Mouse (Mus musculus) c-Kit-positive CD71-negative TER-119-negative erythroid progenitor cells, embryonic 14.5 days (primary cell): ENCODE measurements at regions not wholly inside any gene's neighbourhood (a gene's known extent, or its start where the extent isn't known, plus 50 kb on each side); places are given as distances from the start of the nearest gene placed in this dataset.

Source experiments
- DNase-seq: peaks from one replicate; pipeline ENCODE4 v3.0.0-alpha.2; 2013; ENCODE audit warnings: low read depth

GRCm38 (mm10) chr15:67467404-67468345 is 967.0 kb upstream of the Lrrc6 start:
- no peak for DNase-seq

GRCm38 (mm10) chr15:67462863-67463262 is 962.2 kb upstream of the Lrrc6 start:
- no peak for DNase-seq

GRCm38 (mm10) chr15:67460384-67460783 is 959.7 kb upstream of the Lrrc6 start:
- no peak for DNase-seq

- DNase-seq = peak; percentile 62
Observed at GRCm38 (mm10) chr15:67434284-67434683, 933.6 kb upstream of the Lrrc6 start.

GRCm38 (mm10) chr15:67423922-67424321 is 923.2 kb upstream of the Lrrc6 start:
- DNase-seq = no peak

GRCm38 (mm10) chr15:67422277-67422953 is 921.7 kb upstream of the Lrrc6 start:
- no peak for DNase-seq

GRCm38 (mm10) chr15:67420776-67421175 is 920.1 kb upstream of the Lrrc6 start:
- DNase-seq = no peak

- no peak for DNase-seq
Observed at GRCm38 (mm10) chr15:67419733-67420132, 919.0 kb upstream of the Lrrc6 start.

- DNase-seq = no peak
Observed at GRCm38 (mm10) chr15:67417742-67418163, 917.0 kb upstream of the Lrrc6 start.

GRCm38 (mm10) chr15:67415840-67416239 is 915.1 kb upstream of the Lrrc6 start:
- DNase-seq = no peak

- no peak for DNase-seq
Observed at GRCm38 (mm10) chr15:67414371-67414930, 913.7 kb upstream of the Lrrc6 start.

GRCm38 (mm10) chr15:67413581-67413980 is 912.9 kb upstream of the Lrrc6 start:
- DNase-seq = no peak

- no peak for DNase-seq
Observed at GRCm38 (mm10) chr15:67412394-67412793, 911.7 kb upstream of the Lrrc6 start.

GRCm38 (mm10) chr15:67411657-67412056 is 910.9 kb upstream of the Lrrc6 start:
- no peak for DNase-seq

GRCm38 (mm10) chr15:67410012-67410411 is 909.3 kb upstream of the Lrrc6 start:
- peak; percentile 40 for DNase-seq

GRCm38 (mm10) chr15:67408871-67409559 is 908.3 kb upstream of the Lrrc6 start:
- DNase-seq = no peak

- no peak for DNase-seq
Observed at GRCm38 (mm10) chr15:67407244-67407643, 906.5 kb upstream of the Lrrc6 start.

- no peak for DNase-seq
Observed at GRCm38 (mm10) chr15:67405523-67405922, 904.8 kb upstream of the Lrrc6 start.

- DNase-seq = no peak
Observed at GRCm38 (mm10) chr15:67405011-67405410, 904.3 kb upstream of the Lrrc6 start.

- no peak for DNase-seq
Observed at GRCm38 (mm10) chr15:67402310-67402709, 901.6 kb upstream of the Lrrc6 start.

- no peak for DNase-seq
Observed at GRCm38 (mm10) chr15:67397269-67397668, 896.6 kb upstream of the Lrrc6 start.

GRCm38 (mm10) chr15:67395114-67395513 is 894.4 kb upstream of the Lrrc6 start:
- DNase-seq = no peak
